Mouse (Mus musculus) midbrain, embryonic 12.5 days (tissue): ENCODE data around the gene Wnt3. TPM values are rescaled to one million over a fixed set of nuclear protein-coding genes. Genes with fewer than 3 reads are reported as not detected.

Experiments used
- ATAC-seq: fragments of 200-750 bp; cut with Nextera tagmentation; 2 replicates; pipeline ENCODE4 v1.8.0; 2017; ENCODE audit warnings: low read depth, moderate TSS enrichment, moderate library complexity; ENCODE audit not compliant: low FRiP score
- H3K27ac ChIP-seq: fragments of 300-500 bp; sonication (generic); replicated peaks from 2 replicates; pipeline ENCODE4 v1.5.1; 2016; ENCODE audit warnings: mild to moderate bottlenecking
- H3K27me3 ChIP-seq: fragments of 300-500 bp; sonication (generic); 2 replicates; pipeline ENCODE4 v1.6.1; 2016; ENCODE audit warnings: mild to moderate bottlenecking
- H3K36me3 ChIP-seq: fragments of 300-500 bp; sonication (generic); 2 replicates; pipeline ENCODE4 v1.6.1; 2016
- H3K4me1 ChIP-seq: fragments of 300-500 bp; sonication (generic); 2 replicates; pipeline ENCODE4 v1.6.1; 2016
- H3K4me2 ChIP-seq: fragments of 300-500 bp; sonication (generic); replicated peaks from 2 replicates; pipeline ENCODE4 v1.6.1; 2016; ENCODE audit warnings: mild to moderate bottlenecking, moderate library complexity
- H3K4me3 ChIP-seq: fragments of 300-500 bp; sonication (generic); 2 replicates; pipeline ENCODE4 v1.5.1; 2016; ENCODE audit warnings: mild to moderate bottlenecking
- H3K9ac ChIP-seq: fragments of 300-500 bp; sonication (generic); replicated peaks from 2 replicates; pipeline ENCODE4 v1.6.1; 2016; ENCODE audit warnings: mild to moderate bottlenecking, moderate library complexity
- H3K9me3 ChIP-seq: fragments of 300-500 bp; sonication (generic); 2 replicates; pipeline ENCODE4 v1.6.1; 2016; ENCODE audit warnings: mild to moderate bottlenecking
- WGBS: fragments of 180-500 bp; shearing (Covaris S2); methylation state at CpG from one replicate; pipeline ENCODE4 v1.1.7; 2016; 5-methylcytosine and 5-hydroxymethylcytosine counted together
- polyA plus RNA-seq: library from polyadenylated mRNA; unstranded; fragments of >200 nt; fragmentation: Nextera tagmentation; extraction: Ambion mirVana; gene quantifications from 2 replicates; pipeline ENCODE4 v1.2.1, GENCODE M21; 2016

Wnt3 gene
- polyA plus RNA-seq, 1 experiment from 2014 or later, result 16.4 TPM

GRCm38 (mm10) chr11:103801128-103801527, 27.2 kb downstream of the Wnt3 start:
- ATAC-seq, result no peak
- Histone ChIP-seq H3K9me3 (no peaks in the 10 kb centered on the region), H3K27ac (no peak overlapping the region), H3K36me3 (no peaks in the 10 kb centered on the region), H3K27me3 (peaks cover 26% of the 10 kb centered on the region), H3K4me1 (no peaks in the 10 kb centered on the region), H3K9ac (no peak overlapping the region), H3K4me2 (no peak overlapping the region), H3K4me3 (no peak overlapping the region)
- WGBS, result 86% methylated on average over 9 of the region's 9 CpGs

DNA sequence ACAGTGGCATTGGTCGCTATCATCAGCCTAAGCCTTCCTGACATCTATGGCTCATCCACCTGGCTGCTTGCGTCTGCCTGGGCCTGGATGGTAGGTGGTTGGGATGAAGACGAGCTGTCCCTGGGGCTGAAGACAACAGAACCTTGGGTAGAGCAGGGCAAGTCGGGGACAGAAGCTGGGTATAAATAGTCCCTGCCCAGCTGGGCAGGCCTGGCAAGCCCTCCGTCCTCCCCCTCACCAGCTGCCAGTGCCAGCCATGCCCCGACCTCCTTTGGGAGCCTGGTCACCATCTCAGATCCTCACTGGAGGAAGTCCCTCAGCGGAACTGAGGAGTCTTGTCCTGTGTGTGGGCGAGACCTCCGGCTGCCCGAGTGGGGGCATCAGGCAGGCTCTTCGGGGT, 30.2 kb downstream of the Wnt3 start:
- H3K4me3 ChIP-seq, result no peak overlapping the region
- no peak overlapping the region for H3K27ac ChIP-seq
- peaks cover 19% of the 10 kb centered on the region for H3K4me1 ChIP-seq
- no peak overlapping the region for H3K9ac ChIP-seq
- 91% methylated on average over 11 of the region's 11 CpGs for WGBS
- no peaks in the 10 kb centered on the region for H3K36me3 ChIP-seq
- ATAC-seq, result no peak
- H3K27me3 ChIP-seq, result peaks cover 40% of the 10 kb centered on the region
- H3K4me2 ChIP-seq, result no peak overlapping the region
- H3K9me3 ChIP-seq, result no peaks in the 10 kb centered on the region

DNA sequence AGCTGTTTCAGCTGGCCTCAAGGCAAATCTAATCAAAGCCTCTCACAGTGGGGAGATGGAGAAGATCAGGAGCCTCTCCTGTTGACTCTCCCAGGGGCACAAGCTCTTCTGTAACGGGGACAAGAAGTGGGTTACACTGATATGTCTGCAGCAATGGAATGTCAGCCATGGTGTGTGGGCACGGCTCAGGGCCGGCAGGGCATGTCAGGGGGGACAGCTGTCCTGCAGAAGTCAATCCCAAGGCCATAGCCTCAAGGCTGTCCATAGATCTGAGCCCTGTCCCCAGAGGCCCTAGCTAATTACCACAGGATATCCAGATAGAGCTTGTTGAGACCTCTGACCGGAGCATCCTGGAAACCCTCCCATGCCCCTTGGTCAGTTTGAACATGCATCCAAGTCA, 30.9 kb downstream of the Wnt3 start:
- WGBS, result 81% methylated on average over 4 of the region's 4 CpGs
- no peak overlapping the region for H3K9ac ChIP-seq
- H3K4me2 ChIP-seq, result no peak overlapping the region
- H3K4me3 ChIP-seq, result no peak overlapping the region
- no peak overlapping the region for H3K27ac ChIP-seq
- peaks cover 45% of the 10 kb centered on the region for H3K27me3 ChIP-seq
- ATAC-seq, result no peak
- H3K4me1 ChIP-seq, result peaks cover 25% of the 10 kb centered on the region
- H3K9me3 ChIP-seq, result no peaks in the 10 kb centered on the region
- no peaks in the 10 kb centered on the region for H3K36me3 ChIP-seq

- 53% methylated on average over 12 of the region's 12 CpGs for WGBS
- peak overlapping the region; percentile 88 for H3K27ac ChIP-seq
- ATAC-seq, result 0 out of 2 replicates have a peak, but pooled peaks have one; percentile 24
- no peak overlapping the region for H3K9ac ChIP-seq
- H3K36me3 ChIP-seq, result peaks cover 8% of the 10 kb centered on the region; the same call in 1 of the 2 replicates
- H3K4me3 ChIP-seq, result no peak overlapping the region
- peak overlapping the region; percentile 77 for H3K4me2 ChIP-seq
- no peaks in the 10 kb centered on the region for H3K9me3 ChIP-seq
- H3K27me3 ChIP-seq, result peaks cover 67% of the 10 kb centered on the region
- peaks cover 41% of the 10 kb centered on the region for H3K4me1 ChIP-seq
Measured at GRCm38 (mm10) chr11:103807966-103808365, 34.0 kb downstream of the Wnt3 start.

- H3K9me3 ChIP-seq, result no peaks in the 10 kb centered on the region
- no peak; the same call in 1 of the 2 replicates for ATAC-seq
- H3K4me1 ChIP-seq, result peaks cover 41% of the 10 kb centered on the region
- WGBS, result 3% methylated on average over 29 of the region's 29 CpGs
- peak overlapping the region; percentile 51 for H3K4me3 ChIP-seq
- peaks cover 14% of the 10 kb centered on the region for H3K36me3 ChIP-seq
- H3K9ac ChIP-seq, result peak overlapping the region; percentile 68
- H3K27ac ChIP-seq, result peak overlapping the region; percentile 88
- peaks cover 75% of the 10 kb centered on the region for H3K27me3 ChIP-seq
- peak overlapping the region; percentile 77 for H3K4me2 ChIP-seq
Measured at GRCm38 (mm10) chr11:103808771-103809610, 35.0 kb downstream of the Wnt3 start.

- no peaks in the 10 kb centered on the region for H3K9me3 ChIP-seq
- H3K4me3 ChIP-seq, result peak overlapping the region; percentile 51
- peak overlapping the region; percentile 88 for H3K27ac ChIP-seq
- peaks cover 78% of the 10 kb centered on the region for H3K27me3 ChIP-seq
- peak; percentile 79 for ATAC-seq
- peaks cover 41% of the 10 kb centered on the region for H3K4me1 ChIP-seq
- peak overlapping the region; percentile 77 for H3K4me2 ChIP-seq
- peaks cover 23% of the 10 kb centered on the region for H3K36me3 ChIP-seq
- H3K9ac ChIP-seq, result peak overlapping the region; percentile 68
- WGBS, result under 1% methylated on average over 81 of the region's 107 CpGs
Measured at GRCm38 (mm10) chr11:103809611-103810598, 36.0 kb downstream of the Wnt3 start.

DNA sequence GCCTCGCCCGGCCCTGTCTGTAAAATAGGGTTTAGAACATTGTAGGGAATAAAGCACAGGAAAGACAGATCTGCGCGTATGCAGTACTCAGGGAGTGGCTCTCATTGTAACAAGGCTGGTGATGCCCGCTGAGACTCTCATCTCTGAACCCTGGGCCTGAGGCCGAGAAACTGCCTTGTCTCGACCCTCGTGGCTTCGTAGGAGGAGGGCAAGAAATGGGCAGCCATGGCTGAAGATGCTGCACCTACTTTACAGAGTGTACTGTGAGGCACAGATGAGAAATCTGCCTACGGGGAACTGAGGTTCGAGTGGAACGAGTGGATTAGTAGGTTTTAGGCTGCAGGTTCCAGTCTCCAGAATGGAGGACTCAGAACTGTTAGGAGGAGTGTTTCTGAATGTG, 36.7 kb downstream of the Wnt3 start:
- 13% methylated on average over 12 of the region's 12 CpGs for WGBS
- Histone ChIP-seq H3K27ac (peak overlapping the region; percentile 88), H3K9ac (peak overlapping the region; percentile 68), H3K4me1 (peaks cover 41% of the 10 kb centered on the region), H3K4me2 (peak overlapping the region; percentile 77), H3K4me3 (peak overlapping the region; percentile 51), H3K27me3 (peaks cover 84% of the 10 kb centered on the region), H3K36me3 (peaks cover 28% of the 10 kb centered on the region), H3K9me3 (no peaks in the 10 kb centered on the region)
- no peak for ATAC-seq

GRCm38 (mm10) chr11:103811246-103811645, 37.3 kb downstream of the Wnt3 start:
- no peak overlapping the region for H3K4me3 ChIP-seq
- peaks cover 28% of the 10 kb centered on the region for H3K36me3 ChIP-seq
- no peak overlapping the region for H3K4me2 ChIP-seq
- no peaks in the 10 kb centered on the region for H3K9me3 ChIP-seq
- no peak for ATAC-seq
- H3K27me3 ChIP-seq, result peaks cover 81% of the 10 kb centered on the region
- peaks cover 41% of the 10 kb centered on the region for H3K4me1 ChIP-seq
- WGBS, result 46% methylated on average over 25 of the region's 25 CpGs
- no peak overlapping the region for H3K9ac ChIP-seq
- H3K27ac ChIP-seq, result no peak overlapping the region

DNA sequence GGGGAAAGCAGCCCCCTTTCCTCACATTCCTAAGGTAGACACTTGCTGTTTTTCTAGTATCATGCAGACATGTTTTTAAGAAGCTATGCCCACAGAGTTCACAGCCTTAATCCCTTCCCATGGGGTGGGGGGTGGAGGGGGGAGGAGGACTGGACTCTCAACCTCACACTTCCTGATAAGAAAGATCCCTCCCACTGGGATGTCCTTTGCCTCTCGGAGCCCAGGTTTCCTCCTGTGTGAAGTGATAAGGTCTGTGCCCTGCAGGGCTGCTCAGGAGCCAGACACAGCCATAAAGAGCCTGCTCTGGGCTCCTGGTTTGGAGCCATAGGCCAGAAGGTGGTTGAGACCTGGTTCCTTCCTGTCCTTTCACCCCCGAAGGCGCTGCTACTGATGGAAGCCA, 40.9 kb downstream of the Wnt3 start:
- Histone ChIP-seq H3K4me2 (no peak overlapping the region), H3K27ac (no peak overlapping the region), H3K9me3 (no peaks in the 10 kb centered on the region), H3K36me3 (peaks cover 52% of the 10 kb centered on the region), H3K4me3 (no peak overlapping the region), H3K9ac (no peak overlapping the region), H3K27me3 (peaks cover 47% of the 10 kb centered on the region), H3K4me1 (peaks cover 15% of the 10 kb centered on the region)
- ATAC-seq, result no peak
- 46% methylated on average over 3 of the region's 3 CpGs for WGBS

DNA sequence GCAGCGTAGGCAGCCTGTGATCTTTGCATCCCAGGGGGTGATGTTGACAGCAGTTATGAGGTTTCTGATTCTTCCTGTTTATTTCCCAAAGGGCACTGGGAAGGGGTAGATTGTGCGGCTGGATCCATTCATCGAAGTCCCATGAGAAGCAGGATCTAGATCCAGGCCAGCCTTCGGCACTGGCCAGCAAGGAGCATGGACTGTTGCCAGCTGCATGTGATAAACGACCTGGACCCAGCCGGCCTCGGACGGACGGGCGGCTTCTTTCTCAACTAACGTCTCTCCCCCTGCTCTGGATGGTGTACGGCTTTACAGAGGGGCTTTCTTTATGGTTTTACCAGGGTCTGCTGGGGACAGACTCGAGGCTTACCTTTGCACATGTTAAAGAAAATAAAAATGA, 42.0 kb downstream of the Wnt3 start:
- Histone ChIP-seq H3K9me3 (no peaks in the 10 kb centered on the region), H3K4me1 (peaks cover 5% of the 10 kb centered on the region; the same call in 1 of the 2 replicates), H3K27me3 (peaks cover 42% of the 10 kb centered on the region), H3K9ac (no peak overlapping the region), H3K4me2 (no peak overlapping the region), H3K4me3 (no peak overlapping the region), H3K27ac (no peak overlapping the region), H3K36me3 (peaks cover 58% of the 10 kb centered on the region)
- ATAC-seq, result no peak
- 84% methylated on average over 13 of the region's 13 CpGs for WGBS

DNA sequence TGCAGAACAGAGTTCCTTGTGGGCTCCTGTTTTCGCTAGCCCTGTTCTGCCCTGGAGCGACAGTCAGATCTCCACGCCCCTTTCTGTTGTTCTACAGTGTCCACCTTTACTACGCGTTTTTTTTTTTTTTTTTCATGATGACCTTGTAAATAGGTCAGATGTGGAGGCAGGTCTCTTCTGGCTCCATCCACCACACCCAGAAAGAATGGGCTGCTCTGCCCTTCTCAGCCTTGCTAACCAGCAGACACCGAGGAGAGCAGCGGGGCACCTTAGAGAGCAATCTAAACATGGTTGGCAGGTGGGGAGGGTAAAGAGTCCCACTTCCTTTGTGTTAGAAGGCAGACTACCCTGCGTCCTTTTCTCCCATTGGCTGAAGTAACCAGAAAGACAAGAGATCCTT, 42.8 kb downstream of the Wnt3 start:
- no peak for ATAC-seq
- Histone ChIP-seq H3K4me1 (no peaks in the 10 kb centered on the region), H3K9me3 (no peaks in the 10 kb centered on the region), H3K27ac (no peak overlapping the region), H3K9ac (no peak overlapping the region), H3K4me2 (no peak overlapping the region), H3K27me3 (peaks cover 35% of the 10 kb centered on the region), H3K36me3 (peaks cover 61% of the 10 kb centered on the region), H3K4me3 (no peak overlapping the region)
- WGBS, result 87% methylated on average over 8 of the region's 8 CpGs

- no peak for ATAC-seq
- WGBS, result 96% methylated on average over 6 of the region's 6 CpGs
Measured at GRCm38 (mm10) chr11:103827201-103827600, 53.3 kb downstream of the Wnt3 start.

More at GRCm38 (mm10) chr11:103827201-103827600, 53.3 kb downstream of the Wnt3 start:
- no peak overlapping the region for H3K27ac ChIP-seq
- H3K4me2 ChIP-seq, result no peak overlapping the region
- no peaks in the 10 kb centered on the region for H3K9me3 ChIP-seq
- H3K9ac ChIP-seq, result no peak overlapping the region
- peaks cover 49% of the 10 kb centered on the region for H3K36me3 ChIP-seq
- H3K27me3 ChIP-seq, result no peaks in the 10 kb centered on the region
- no peak overlapping the region for H3K4me3 ChIP-seq
- H3K4me1 ChIP-seq, result peaks cover 21% of the 10 kb centered on the region
